Mouse (Mus musculus) embryonic facial prominence, embryonic 13.5 days (tissue): ENCODE measurements around the gene Olfr1202. TPM values are rescaled to one million over a fixed set of nuclear protein-coding genes. Genes with fewer than 3 reads are reported as not detected.

Experiments
- ATAC-seq: fragments of 200-750 bp; cut with Nextera tagmentation; 2 replicates; pipeline ENCODE4 v1.8.0; 2017; ENCODE audit warnings: low read depth; ENCODE audit not compliant: insufficient number of reproducible peaks, insufficient read depth, low FRiP score, low TSS enrichment
- H3K27ac ChIP-seq: fragments of 300-500 bp; sonication (generic); 2 replicates; pipeline ENCODE4 v1.5.1; 2015; ENCODE audit warnings: moderate library complexity, mild to moderate bottlenecking, inconsistent platforms
- H3K27me3 ChIP-seq: fragments of 300-500 bp; sonication (generic); 2 replicates; pipeline ENCODE4 v1.6.1; 2015; ENCODE audit warnings: mild to moderate bottlenecking, inconsistent platforms
- H3K36me3 ChIP-seq: fragments of 300-500 bp; sonication (generic); 2 replicates; pipeline ENCODE4 v1.6.1; 2015; ENCODE audit warnings: mild to moderate bottlenecking, inconsistent platforms
- H3K4me1 ChIP-seq: fragments of 300-500 bp; sonication (generic); 2 replicates; pipeline ENCODE4 v1.6.1; 2015; ENCODE audit warnings: inconsistent platforms
- H3K4me2 ChIP-seq: fragments of 300-500 bp; sonication (generic); 2 replicates; pipeline ENCODE4 v1.6.1; 2015; ENCODE audit warnings: moderate library complexity, mild to moderate bottlenecking, inconsistent platforms
- H3K4me3 ChIP-seq: fragments of 300-500 bp; sonication (generic); 2 replicates; pipeline ENCODE4 v1.5.1; 2015; ENCODE audit warnings: mild to moderate bottlenecking, inconsistent platforms
- H3K9ac ChIP-seq: fragments of 300-500 bp; sonication (generic); 2 replicates; pipeline ENCODE4 v1.6.1; 2015; ENCODE audit warnings: mild to moderate bottlenecking, inconsistent platforms
- H3K9me3 ChIP-seq: fragments of 300-500 bp; sonication (generic); 2 replicates; pipeline ENCODE4 v1.6.1; 2016; ENCODE audit warnings: inconsistent platforms
- WGBS: fragments of 180-500 bp; shearing (Covaris S2); methylation state at CpG from one replicate; pipeline ENCODE4 v1.1.7; 2015; ENCODE audit warnings: mixed read lengths; 5-methylcytosine and 5-hydroxymethylcytosine counted together
- polyA plus RNA-seq: library from polyadenylated mRNA; unstranded; fragments of >200 nt; fragmentation: Nextera tagmentation; extraction: Ambion mirVana; gene quantifications from 2 replicates; pipeline ENCODE4 v1.2.1, GENCODE M21; 2015

The Olfr1202 gene
- not detected in 2 replicates for polyA plus RNA-seq

- 81% methylated on average over 1 of the region's 1 CpGs for WGBS
Measured at GRCm38 (mm10) chr2:88814196-88814595, at the start of gene Olfr1202. Gene Olfr1202, plus strand, starts transcription at chr2:88814496.

GRCm38 (mm10) chr2:88770388-88770787, 43.9 kb upstream of the Olfr1202 start, which contains the start of gene Olfr1200:
Gene Olfr1200, minus strand, starts transcription at chr2:88770488.
- ATAC-seq, result no peak
- Histone ChIP-seq H3K9me3 (no peaks in the 10 kb centered on the region), H3K9ac (no peak within 1 kb of the TSS), H3K27me3 (no peaks in the 10 kb centered on the region), H3K27ac (no peak within 1 kb of the TSS), H3K4me1 (no peaks in the 10 kb centered on the region), H3K4me2 (no peak within 1 kb of the TSS), H3K36me3 (no peaks in the 10 kb centered on the region), H3K4me3 (no peak within 1 kb of the TSS)
- 77% methylated on average over 2 of the region's 2 CpGs for WGBS

More at GRCm38 (mm10) chr2:88814196-88814595, at the start of gene Olfr1202:
- Histone ChIP-seq H3K4me3 (no peak within 1 kb of the TSS), H3K36me3 (no peaks in the 10 kb centered on the region), H3K9ac (no peak within 1 kb of the TSS), H3K27me3 (no peaks in the 10 kb centered on the region), H3K4me2 (no peak within 1 kb of the TSS), H3K27ac (no peak within 1 kb of the TSS), H3K4me1 (no peaks in the 10 kb centered on the region), H3K9me3 (no peaks in the 10 kb centered on the region)
- no peak for ATAC-seq

GRCm38 (mm10) chr2:88792736-88793135, 21.6 kb upstream of the Olfr1202 start, which contains the start of gene Olfr1201:
Gene Olfr1201, plus strand, starts transcription at chr2:88793036.
- H3K36me3 ChIP-seq, result no peaks in the 10 kb centered on the region
- H3K27ac ChIP-seq, result no peak within 1 kb of the TSS
- 83% methylated on average over 6 of the region's 6 CpGs for WGBS
- no peaks in the 10 kb centered on the region for H3K27me3 ChIP-seq
- H3K4me1 ChIP-seq, result no peaks in the 10 kb centered on the region
- no peak within 1 kb of the TSS for H3K9ac ChIP-seq
- no peaks in the 10 kb centered on the region for H3K9me3 ChIP-seq
- no peak within 1 kb of the TSS for H3K4me3 ChIP-seq
- ATAC-seq, result no peak
- no peak within 1 kb of the TSS for H3K4me2 ChIP-seq

GRCm38 (mm10) chr2:88829437-88829836, 15.1 kb downstream of the Olfr1202 start, which contains the start of gene Olfr1205:
Gene Olfr1205, plus strand, starts transcription at chr2:88829737.
- Histone ChIP-seq H3K27ac (no peak within 1 kb of the TSS), H3K9ac (no peak within 1 kb of the TSS), H3K36me3 (no peaks in the 10 kb centered on the region), H3K4me2 (no peak within 1 kb of the TSS), H3K4me3 (no peak within 1 kb of the TSS), H3K27me3 (no peaks in the 10 kb centered on the region), H3K9me3 (no peaks in the 10 kb centered on the region), H3K4me1 (no peaks in the 10 kb centered on the region)
- ATAC-seq, result no peak
- WGBS, result 88% methylated on average over 2 of the region's 2 CpGs

GRCm38 (mm10) chr2:88838477-88838876, 24.2 kb downstream of the Olfr1202 start:
- H3K4me1 ChIP-seq, result no peaks in the 10 kb centered on the region
- ATAC-seq, result no peak

GRCm38 (mm10) chr2:88848992-88849391, 34.7 kb downstream of the Olfr1202 start, which contains the start of gene Olfr1204:
Gene Olfr1204, plus strand, starts transcription at chr2:88849292.
- Histone ChIP-seq H3K9me3 (no peaks in the 10 kb centered on the region), H3K27me3 (no peaks in the 10 kb centered on the region), H3K36me3 (no peaks in the 10 kb centered on the region), H3K4me3 (no peak within 1 kb of the TSS), H3K27ac (no peak within 1 kb of the TSS), H3K9ac (no peak within 1 kb of the TSS), H3K4me2 (no peak within 1 kb of the TSS), H3K4me1 (no peaks in the 10 kb centered on the region)
- no peak for ATAC-seq
- 85% methylated on average over 1 of the region's 1 CpGs for WGBS

More at GRCm38 (mm10) chr2:88838477-88838876, 24.2 kb downstream of the Olfr1202 start:
- no peak overlapping the region for H3K9ac ChIP-seq
- H3K27me3 ChIP-seq, result no peaks in the 10 kb centered on the region
- no peak overlapping the region for H3K4me3 ChIP-seq
- H3K4me2 ChIP-seq, result no peak overlapping the region
- no peaks in the 10 kb centered on the region for H3K36me3 ChIP-seq
- no peak overlapping the region for H3K27ac ChIP-seq
- 64% methylated on average over 2 of the region's 2 CpGs for WGBS
- no peaks in the 10 kb centered on the region for H3K9me3 ChIP-seq

- Histone ChIP-seq H3K4me1 (no peaks in the 10 kb centered on the region), H3K27me3 (no peaks in the 10 kb centered on the region), H3K27ac (no peak within 1 kb of the TSS), H3K4me3 (no peak within 1 kb of the TSS), H3K4me2 (no peak within 1 kb of the TSS), H3K9ac (no peak within 1 kb of the TSS), H3K9me3 (no peaks in the 10 kb centered on the region), H3K36me3 (no peaks in the 10 kb centered on the region)
- WGBS, result 79% methylated on average over 2 of the region's 2 CpGs
- ATAC-seq, result no peak
Measured at GRCm38 (mm10) chr2:88862931-88863330, 48.6 kb downstream of the Olfr1202 start, which contains the start of gene Olfr1206. Gene Olfr1206, plus strand, starts transcription at chr2:88863231.

Other genes with a start within 250 kb of the Olfr1202 start
- not detected in 2 replicates for gene Olfr1189, start 228.0 kb upstream of the Olfr1202 start, polyA plus RNA-seq
- gene Olfr1191-ps1, start 174.0 kb upstream of the Olfr1202 start, polyA plus RNA-seq, result not detected in 2 replicates
- gene Olfr1192-ps1, start 166.0 kb upstream of the Olfr1202 start, polyA plus RNA-seq, result not detected in 2 replicates
- not detected in 2 replicates for gene Olfr1193, start 138.9 kb upstream of the Olfr1202 start, polyA plus RNA-seq
- not detected in 2 replicates for gene Olfr1195, start 125.3 kb upstream of the Olfr1202 start, polyA plus RNA-seq
- not detected in 2 replicates for gene Olfr1196, start 109.9 kb upstream of the Olfr1202 start, polyA plus RNA-seq
- gene Olfr1197, start 82.1 kb upstream of the Olfr1202 start, polyA plus RNA-seq, result not detected in 2 replicates
- gene Olfr1198, start 63.1 kb upstream of the Olfr1202 start, polyA plus RNA-seq, result not detected in 2 replicates
- not detected in 2 replicates for gene Olfr1199, start 54.0 kb upstream of the Olfr1202 start, polyA plus RNA-seq
- not detected in 2 replicates for gene Olfr1200, start 44.0 kb upstream of the Olfr1202 start, polyA plus RNA-seq
- not detected in 2 replicates for gene Olfr1201, start 21.5 kb upstream of the Olfr1202 start, polyA plus RNA-seq
- gene Olfr1205, start 15.2 kb downstream of the Olfr1202 start, polyA plus RNA-seq, result not detected in 2 replicates
- gene Olfr1204, start 34.8 kb downstream of the Olfr1202 start, polyA plus RNA-seq, result not detected in 2 replicates
- not detected in 2 replicates for gene Olfr1206, start 48.7 kb downstream of the Olfr1202 start, polyA plus RNA-seq
- gene Olfr1208, start 87.8 kb downstream of the Olfr1202 start, polyA plus RNA-seq, result not detected in 2 replicates
- gene Olfr1209, start 100.7 kb downstream of the Olfr1202 start, polyA plus RNA-seq, result 0.10 TPM in 1 of 2 replicates, not detected in the other
- not detected in 2 replicates for gene Olfr1211, start 123.6 kb downstream of the Olfr1202 start, polyA plus RNA-seq
- gene Olfr1212, start 139.5 kb downstream of the Olfr1202 start, polyA plus RNA-seq, result not detected in 2 replicates
- gene Gm13762, start 165.8 kb downstream of the Olfr1202 start, polyA plus RNA-seq, result not detected in 2 replicates
- not detected in 2 replicates for gene Olfr1214, start 178.2 kb downstream of the Olfr1202 start, polyA plus RNA-seq
- not detected in 2 replicates for gene Olfr1215, start 192.5 kb downstream of the Olfr1202 start, polyA plus RNA-seq
- not detected in 2 replicates for gene Olfr1216, start 203.8 kb downstream of the Olfr1202 start, polyA plus RNA-seq
- 0.07 TPM in 1 of 2 replicates, not detected in the other for gene Olfr1217, start 217.6 kb downstream of the Olfr1202 start, polyA plus RNA-seq
- gene Olfr1218, start 246.7 kb downstream of the Olfr1202 start, polyA plus RNA-seq, result not detected in 2 replicates